Mouse (Mus musculus) left cerebral cortex, postnatal 14 days (tissue): ENCODE results near the gene Lsamp. TPM values are rescaled to one million over a fixed set of nuclear protein-coding genes. Genes with fewer than 3 reads are reported as not detected.
A peak's percentile ranks its signal among the peaks of the same experiment; 100 is the strongest.

Experiments
- DNase-seq, 2 experiments: peaks; one replicate each; pipeline ENCODE4 v3.0.0; 2021 to 2022; ENCODE audit warnings: low spot score in 2 of 2, mixed read lengths in 1 of 2
- intact Hi-C: fragments of 180-260 bp; cut with DNase I; formaldehyde crosslinking; loops from one replicate; pipeline ENCODE4 v1.15.1; 2025
- microRNA-seq, 2 experiments: library from miRNA; unstranded; fragments of <30 nt; microRNA quantifications; one replicate each; pipeline ENCODE4 v1.2.0; 2022
- total RNA-seq, 2 experiments: library from RNA; stranded (reverse); gene quantifications; 2 replicates each; pipeline ENCODE4 v1.2.3; 2021

The Lsamp gene
- total RNA-seq, 2 experiments from 2014 or later: 271 to 294 TPM

- intact Hi-C loops: loop anchor here (5.0 to 10.0 kb wide), 3 partner anchors 610 to 1422 kb away; no protein-coding TSS in a partner anchor
- peak; percentile 91 to 92 for DNase-seq
Observed at GRCm38 (mm10) chr16:42172476-42172875, 2188.3 kb downstream of the Lsamp start.

DNA sequence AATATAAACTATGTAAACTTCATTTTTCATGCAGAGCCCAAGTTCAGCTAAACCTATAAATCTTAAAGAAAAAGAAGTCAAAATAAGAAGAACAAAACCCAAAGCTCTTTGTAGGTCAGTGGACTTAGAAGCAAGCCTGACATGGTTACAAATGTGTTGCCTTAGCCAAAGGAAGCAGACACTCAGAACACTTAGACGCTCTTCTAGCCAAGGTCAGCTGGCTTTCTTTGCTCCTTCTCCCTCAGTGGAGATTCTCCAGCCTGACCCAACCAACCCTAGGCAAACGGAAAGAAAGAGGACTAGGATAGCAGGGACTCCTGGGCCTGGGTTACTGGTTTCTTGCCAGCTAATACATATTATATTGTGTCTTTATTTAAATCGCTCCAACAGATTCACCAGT is 2194.7 kb downstream of the Lsamp start:
- no peak for DNase-seq
- intact Hi-C loops: loop anchor here (5.0 to 10.0 kb wide), 2 partner anchors 743 to 1416 kb away; no protein-coding TSS in a partner anchor

DNA sequence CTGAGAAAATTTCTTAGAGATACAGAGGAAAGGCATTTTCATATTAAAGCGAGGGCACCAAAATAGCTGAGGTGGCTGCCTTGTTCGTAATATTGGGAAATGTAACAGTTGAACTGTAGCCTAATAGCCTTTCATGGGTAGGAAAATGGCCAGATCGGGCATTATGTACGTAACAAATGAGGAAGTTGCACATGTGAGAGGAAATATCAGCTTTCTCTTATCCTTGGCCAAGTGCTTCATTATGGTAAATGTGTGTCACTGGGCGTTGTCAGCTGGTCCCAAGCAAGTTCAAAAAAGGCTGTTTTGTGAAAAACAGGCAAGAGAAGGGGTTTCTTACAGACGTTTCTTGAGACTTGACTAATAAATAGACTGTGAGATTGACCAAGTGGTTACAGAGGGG is 2195.9 kb downstream of the Lsamp start:
- intact Hi-C loops: no loop called here
- no peak for DNase-seq

DNA sequence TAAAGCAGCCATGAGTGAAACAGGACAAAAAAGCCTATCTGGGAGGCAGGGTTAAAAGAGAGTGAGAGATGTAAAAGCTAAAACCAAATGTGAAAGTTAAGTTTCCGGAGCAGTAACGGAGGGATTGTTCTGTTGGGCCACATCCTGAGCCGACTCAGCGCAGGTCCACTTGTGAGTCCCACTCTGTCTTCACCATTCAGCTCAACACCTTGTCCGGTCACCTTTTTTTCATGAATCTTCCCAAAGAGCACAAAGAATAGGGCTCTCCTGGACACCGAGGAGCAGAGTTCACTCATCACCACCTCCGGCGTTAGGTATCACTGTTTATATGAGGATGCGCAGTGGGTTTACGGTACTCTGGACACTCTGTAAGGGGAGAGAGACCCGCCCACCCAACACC is 2196.3 kb downstream of the Lsamp start:
- intact Hi-C loops: no loop called here
- no peak for DNase-seq

- intact Hi-C loops: loop anchor here (2.0 to 5.0 kb wide), 3 partner anchors 87 to 723 kb away; no protein-coding TSS in a partner anchor
- DNase-seq: peak in 1 of 2 experiments; percentile 36
Observed at GRCm38 (mm10) chr16:42189431-42190081, 2205.4 kb downstream of the Lsamp start.

- intact Hi-C loops: loop anchor here (2.0 to 5.0 kb wide), 3 partner anchors 86 to 722 kb away; no protein-coding TSS in a partner anchor
- peak; percentile 94 to 95 for DNase-seq
Observed at GRCm38 (mm10) chr16:42190114-42191045, 2206.2 kb downstream of the Lsamp start.

Small RNA genes within 50 kb of the gene (microRNA-seq; reads per million reads assigned to microRNA genes)
- 0 reads per million in 2 experiments for gene Gm27887
- gene Gm47276: 0 reads per million in 2 experiments
